Mouse (Mus musculus) megakaryocyte-erythroid progenitor cell, adult 5-6 weeks (primary cell): ENCODE data around the gene Recql5. TPM values are rescaled to one million over a fixed set of nuclear protein-coding genes. Genes with fewer than 3 reads are reported as not detected.
"Not testable (repeated sequence)": the region's sequence is repeated elsewhere in the genome, so short reads cannot be mapped to it uniquely, and the experiment has no call there.

ENCODE experiments used
- ATAC-seq: replicated peaks from 2 replicates; pipeline ENCODE4 v1.8.0; 2016; ENCODE audit warnings: mild to moderate bottlenecking, inconsistent platforms; ENCODE audit not compliant: severe bottlenecking, poor library complexity, low FRiP score, low TSS enrichment
- total RNA-seq, 2 experiments: library from RNA; stranded (forward) in 1 of 2; stranded (reverse) in 1 of 2; fragments of 200-1000, 215-1000 nt in 1 of 2; fragments of >200 nt in 1 of 2; fragmentation: Nextera tagmentation in 1 of 2; gene quantifications; 2 replicates each; pipeline ENCODE4 v1.2.3; 2014 to 2017

Recql5 gene
- total RNA-seq, 2 experiments from 2014 or later, result 17.0 to 19.7 TPM

DNA sequence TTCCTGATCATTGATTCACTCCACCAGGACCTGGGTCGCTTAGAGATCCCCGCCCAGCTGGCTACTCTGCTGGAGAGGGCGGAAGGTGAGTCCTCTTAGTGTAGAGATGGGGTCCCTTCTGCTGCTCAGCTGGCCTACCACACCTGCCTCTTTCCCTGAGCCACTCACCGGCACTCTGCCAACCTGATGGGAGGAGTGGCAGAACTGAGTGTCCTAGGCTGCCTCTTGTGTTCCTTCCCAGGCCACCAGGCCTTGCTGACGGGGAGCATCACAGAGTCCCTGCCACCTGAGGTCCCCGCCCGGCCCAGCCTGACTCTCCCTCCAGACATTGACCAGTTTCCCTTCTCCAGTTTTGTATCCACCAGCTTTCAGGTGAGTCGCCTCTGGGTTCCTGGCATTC is 55.2 kb downstream of the Recql5 start:
- ATAC-seq, result no peak

DNA sequence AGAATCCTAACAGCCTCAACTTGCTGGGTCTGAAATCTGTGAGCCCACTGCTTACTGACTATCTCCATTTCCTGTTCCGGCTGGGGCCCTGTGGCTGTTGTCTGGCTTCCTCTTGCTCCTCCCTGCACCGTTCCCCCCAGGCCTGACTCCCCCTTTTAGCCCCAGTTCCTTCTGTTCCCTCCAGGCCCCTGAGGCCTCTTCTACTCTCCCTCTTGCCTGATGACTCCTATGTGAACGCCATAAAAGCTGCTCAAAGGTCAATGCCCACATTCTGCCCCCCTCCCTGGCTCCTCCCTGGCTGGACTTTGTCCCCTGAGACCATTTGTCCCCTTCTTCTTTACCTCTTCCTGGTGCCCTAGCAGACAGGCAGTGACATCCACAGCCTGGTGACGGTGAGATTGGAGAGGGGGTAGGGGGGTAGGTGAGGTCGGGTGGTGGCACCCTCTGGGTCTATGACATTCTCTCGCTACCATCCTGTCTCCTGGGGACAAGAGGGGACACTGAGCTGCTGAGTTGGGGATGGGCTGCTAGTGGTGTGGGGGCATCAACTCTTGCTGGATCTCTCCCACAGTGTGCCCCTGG is 56.0 kb downstream of the Recql5 start:
- ATAC-seq, result no peak

DNA sequence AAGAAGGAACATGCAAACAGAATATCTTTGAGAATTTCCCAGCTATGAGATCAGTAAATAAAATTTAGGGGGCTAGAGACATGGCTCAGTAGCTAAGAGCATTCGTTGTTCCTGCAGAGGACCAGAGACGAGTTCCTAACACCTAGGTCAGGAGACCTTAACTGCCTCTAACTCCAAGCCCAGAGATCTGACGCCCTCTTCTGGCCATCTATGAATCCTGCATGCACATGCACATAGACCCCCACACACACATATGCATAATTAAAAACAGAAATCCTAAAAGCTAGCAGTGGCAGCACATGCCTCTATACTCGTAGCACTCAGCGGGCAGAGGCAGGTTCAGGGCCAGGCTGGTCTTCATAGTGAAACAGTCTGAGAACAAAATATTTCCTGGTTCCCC is 56.8 kb downstream of the Recql5 start:
- no peak for ATAC-seq

DNA sequence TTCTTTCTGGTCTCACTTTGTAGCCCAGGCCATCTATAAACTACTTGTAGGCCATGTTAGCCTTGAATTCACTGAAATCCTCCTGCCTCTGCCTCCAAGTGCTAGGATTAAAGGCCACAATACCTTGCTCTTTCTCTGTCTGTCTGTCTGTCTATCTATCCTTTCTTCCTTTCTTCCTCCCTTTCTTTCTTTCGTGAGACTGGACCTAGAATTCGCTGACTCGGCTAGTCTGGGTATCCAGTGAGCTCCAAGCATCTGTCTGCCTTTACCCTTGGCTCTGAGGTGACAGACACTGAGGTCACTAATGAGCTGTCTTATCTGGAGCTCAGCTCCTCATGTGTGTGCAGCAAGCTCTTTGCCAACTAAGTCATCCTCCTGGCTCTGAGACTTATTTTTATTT is 57.3 kb downstream of the Recql5 start:
- ATAC-seq, result no peak

DNA sequence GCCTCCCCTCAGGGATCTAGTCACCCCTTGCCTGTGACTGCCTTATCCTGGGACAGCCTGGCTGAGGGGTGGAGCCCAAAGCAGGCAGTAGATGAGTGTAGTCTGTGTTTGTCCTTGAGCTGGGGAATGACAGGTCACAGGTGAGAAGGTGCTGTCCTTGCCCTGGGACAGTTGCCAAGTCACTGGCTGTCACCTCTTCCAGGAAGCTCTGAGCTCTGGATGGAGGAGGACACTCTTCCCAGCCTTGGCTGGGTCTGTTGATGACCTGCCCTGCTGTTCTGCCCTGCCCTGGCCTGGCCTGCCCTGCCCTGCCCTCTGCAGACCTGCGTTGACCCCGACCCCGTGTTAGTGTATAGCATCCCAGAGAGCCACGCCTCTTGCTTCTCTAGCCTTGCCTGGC is 60.8 kb downstream of the Recql5 start:
- no peak for ATAC-seq

DNA sequence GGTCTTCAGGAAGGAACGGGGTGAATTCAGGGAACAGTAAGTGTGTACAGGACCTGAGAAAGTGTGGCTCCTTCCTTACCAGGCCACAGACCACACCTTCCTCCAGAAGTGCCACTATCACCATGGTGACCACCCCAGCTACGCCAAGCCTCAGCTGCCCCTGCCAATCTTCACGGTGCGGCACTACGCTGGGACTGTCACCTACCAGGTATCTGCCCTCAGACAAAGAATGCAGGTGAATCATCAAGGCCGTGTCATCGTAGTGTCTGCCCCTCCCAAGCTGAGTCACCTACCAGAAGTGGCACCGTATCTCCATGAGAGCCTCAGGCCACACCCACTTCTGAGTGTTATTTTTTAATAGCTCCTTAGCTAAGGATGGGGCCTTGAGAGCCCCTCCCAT is 63.9 kb downstream of the Recql5 start:
- peak; percentile 53 for ATAC-seq

DNA sequence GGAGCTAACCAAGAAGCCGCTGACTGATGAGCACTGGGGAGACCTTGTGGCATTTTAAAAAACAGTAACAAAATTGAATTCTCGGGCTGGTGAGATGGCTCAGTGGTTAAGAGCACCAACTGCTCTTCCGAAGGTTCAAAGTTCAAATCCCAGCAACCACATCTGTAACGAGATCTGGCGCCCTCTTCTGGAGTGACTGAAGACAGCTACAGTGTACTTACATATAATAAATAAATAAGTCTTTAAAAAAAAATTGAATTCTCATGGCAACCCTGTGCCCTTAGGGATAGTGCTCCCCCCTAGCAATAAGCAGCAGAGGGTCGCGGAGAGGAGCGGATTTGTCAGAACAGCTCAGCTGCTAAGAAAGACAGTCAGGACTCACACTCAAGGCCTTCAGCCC is 69.4 kb downstream of the Recql5 start:
- no peak for ATAC-seq

DNA sequence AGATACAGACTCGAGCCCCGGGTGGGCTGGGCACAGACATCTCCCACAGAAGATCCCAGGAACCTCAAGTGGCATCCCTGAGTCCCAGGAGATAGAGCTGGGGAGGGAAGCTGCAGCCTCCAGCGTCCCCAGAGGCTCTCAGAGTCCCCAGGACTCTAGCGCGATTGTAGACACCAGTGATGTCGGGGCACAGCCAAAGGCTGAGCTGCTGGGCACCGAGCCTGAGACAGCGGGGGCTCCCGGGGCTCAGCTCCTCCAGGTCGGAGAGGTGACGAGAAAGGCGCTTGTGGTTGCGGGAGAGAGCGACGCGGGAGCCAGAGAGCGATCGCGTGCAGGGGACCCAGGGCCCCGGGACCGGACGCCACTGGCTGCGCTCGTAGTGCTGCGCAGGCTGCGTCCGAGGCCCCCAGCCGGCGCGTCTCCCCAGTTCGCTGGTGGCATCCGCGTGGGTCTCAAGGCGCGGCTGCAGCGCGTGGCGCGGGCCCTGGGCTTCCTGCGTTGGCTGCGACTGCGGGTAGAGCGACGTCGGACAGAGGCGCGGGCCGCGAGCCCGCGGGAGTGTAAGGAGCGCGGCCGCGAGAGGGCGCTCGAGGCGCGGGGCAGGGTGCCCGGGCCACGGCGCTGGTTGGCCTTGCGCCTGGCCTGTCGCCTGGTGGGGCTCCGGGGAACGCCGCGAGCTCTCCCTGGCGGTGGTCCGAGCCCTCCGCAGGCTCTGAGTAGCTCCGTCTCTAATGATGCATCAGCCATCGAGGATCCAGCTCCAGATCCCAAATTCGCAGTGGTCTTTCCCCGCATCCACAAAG is 73.9 kb downstream of the Recql5 start:
- ATAC-seq, result peak; percentile 83

DNA sequence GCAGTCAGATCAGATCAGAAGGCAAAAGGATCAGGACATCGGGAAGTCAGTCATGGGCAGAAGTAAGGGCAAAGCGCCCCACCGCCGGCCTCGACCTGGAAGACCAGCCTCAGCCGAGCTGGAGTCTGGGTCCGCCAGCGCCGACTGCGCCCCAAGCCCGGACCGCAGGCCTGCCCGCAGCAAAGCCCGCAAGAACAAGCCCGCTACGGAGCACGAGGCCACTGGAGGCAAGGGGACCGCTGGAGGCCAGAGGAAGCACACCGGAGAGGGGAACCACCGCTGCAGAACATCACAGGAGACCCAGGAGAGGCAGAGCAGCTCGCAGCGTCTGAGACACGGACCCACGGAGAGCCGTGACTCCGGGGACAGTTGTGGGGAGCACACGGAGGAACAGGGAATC is 74.9 kb downstream of the Recql5 start, which contains the start of gene Myo15b:
TSS of gene Myo15b (plus strand) at position 53 of the 400 bp plus-strand sequence.
- no peak for ATAC-seq

DNA sequence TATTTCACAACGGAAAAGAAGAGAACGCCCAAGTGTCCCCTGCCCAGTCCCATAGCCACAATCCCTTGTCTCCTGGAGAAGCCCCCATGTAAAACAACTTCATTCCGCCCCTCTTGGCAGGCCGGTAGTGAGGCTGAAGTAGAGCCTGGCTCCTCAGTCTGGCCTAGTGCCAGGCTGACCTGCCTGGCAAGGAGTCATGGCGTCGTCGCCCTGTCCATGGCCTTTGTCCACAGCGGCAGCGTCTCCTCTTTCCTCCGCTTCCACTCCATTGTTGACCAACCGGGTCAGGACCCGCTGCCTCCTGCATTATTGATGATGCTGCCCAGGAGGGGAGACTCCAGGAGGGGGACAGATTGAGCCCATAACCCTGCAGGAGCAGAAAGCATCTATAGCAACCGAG is 75.3 kb downstream of the Recql5 start:
- no peak for ATAC-seq

DNA sequence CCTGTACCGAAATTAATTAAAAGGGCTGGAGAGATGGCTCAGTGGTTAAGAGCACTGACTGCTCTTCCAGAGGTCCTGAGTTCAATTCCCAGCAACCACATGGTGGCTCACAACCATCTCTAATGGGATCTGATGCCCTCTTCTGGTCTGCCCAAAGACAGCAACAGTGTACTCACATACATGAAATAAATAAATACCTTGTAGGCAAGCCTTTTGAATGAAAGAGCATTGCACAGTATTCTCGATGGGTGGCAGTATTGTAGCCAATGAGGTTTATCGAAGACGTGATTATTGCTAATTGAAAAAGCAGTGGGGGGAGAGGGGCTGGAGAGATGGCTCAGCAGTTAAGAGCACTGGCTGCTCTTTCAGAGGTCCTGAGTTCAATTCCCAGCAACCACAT is 76.1 kb downstream of the Recql5 start:
- ATAC-seq, result not testable (repeated sequence)

DNA sequence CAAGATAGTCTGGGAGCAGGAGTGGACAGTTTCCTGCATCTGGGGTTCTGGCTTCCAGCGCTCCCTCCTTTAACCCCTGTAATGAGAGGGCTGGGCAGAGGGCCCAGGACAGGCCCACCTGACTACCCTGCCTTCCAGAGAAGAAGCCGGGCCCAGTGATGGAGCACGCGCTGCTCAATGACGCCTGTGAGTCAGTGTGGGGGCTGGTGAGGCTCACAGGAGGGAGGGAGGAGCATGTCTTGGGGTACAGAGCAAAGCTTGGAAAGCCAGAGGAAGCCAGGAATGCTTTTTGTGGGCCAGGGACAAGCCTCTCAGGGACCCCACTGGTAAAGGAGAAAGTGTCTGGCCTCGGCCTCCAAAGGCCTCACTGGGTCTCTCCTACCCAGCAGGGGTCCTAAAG is 78.6 kb downstream of the Recql5 start:
- no peak for ATAC-seq

DNA sequence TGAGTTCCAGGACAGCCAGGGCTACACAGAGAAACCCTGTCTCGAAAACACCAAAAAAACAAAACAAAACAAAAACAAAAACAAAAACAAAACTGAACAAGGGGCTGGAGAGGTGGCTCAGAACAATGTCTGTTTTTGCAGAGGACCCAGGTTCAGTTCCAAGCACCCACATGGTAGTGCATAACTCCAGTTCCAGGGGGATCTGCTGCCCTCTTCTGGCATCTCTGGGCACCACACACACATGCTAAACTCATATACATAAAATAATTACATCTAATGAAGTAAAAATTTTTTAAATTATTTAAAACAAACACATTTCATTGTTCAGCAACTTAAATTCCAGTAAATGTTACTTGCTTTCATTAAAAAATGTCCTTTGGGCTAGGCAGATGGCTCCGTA is 87.5 kb downstream of the Recql5 start:
- ATAC-seq, result no peak

DNA sequence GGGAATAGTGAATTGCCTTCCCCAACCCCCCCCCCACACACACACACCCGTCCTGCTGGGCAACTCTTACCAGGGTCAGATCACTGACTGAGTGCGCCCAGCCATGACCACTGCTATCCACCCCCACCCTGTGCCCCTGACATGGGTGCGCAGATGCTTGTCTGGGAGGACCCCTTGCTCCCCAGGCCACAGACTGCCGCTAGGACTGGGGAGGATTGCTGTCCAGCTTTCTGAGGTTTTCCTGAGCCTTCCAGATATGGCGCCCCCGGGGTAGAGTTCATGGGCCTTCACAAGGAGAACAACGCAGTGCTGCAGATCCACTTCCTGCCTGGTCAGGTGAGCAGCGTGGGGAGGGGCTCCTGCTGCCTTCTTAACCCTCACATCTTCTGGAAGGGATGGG is 89.0 kb downstream of the Recql5 start:
- no peak for ATAC-seq

DNA sequence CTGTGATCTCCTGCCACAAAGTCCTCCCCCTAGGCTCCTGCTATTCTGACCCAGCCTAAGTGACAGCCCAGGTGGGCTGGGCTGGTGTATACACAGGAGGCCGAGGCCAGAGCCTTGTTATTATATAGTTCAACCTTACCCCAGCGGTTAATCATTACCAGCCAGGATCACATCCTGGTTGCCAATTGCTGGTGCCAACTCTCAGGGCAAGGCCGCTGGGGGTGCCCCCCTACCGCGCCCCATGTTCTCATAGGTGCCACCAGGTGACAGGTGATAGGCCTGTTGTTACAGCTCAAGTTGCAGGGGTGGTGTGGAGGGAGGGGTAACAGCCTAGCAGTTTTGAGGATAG is 89.4 kb downstream of the Recql5 start:
- ATAC-seq, result no peak

DNA sequence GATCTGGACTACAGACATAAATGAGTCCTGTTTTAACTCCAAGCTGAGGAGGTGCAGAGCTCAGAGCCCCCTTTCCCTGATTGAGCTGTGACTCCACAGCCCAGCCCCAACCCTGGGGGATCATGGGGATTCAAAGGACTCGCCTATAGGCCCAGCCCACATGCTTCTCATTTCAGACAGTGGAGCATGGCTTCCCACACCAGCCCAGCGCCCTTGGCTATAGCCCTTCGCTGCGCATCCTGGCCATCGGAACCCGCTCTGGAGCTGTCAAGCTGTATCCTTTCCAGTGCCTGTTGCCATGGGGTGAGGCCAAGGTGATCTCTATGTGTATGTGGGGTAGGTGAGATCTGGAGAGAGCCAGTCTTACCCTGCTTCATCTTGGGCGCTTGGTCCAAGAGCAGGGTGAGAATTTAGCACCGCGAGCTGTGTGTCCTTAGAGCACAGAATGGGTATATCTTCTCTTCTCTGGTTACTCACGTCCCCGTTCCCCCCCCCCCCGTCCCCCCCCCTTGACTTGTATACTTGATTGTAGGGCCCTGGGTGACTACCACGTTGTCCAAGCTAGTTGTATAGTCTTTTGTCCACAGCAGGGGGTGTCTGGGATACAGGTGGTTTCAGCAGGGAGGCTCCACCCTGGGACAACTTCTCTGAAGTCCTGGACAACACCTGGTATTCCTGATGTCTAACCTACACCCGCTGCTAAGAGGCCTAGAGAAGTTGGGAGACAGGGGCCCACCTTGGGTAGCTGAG is 90.0 kb downstream of the Recql5 start:
- no peak for ATAC-seq

Other genes starting within 250 kb of the Recql5 start
- 70.1 and 74.4 TPM in 2 replicates for gene Grb2, start 224.9 kb downstream of the Recql5 start, total RNA-seq (2014; fragmentation: Nextera tagmentation)
- 40.7 and 73.1 TPM in 2 replicates for gene Grb2, start 224.9 kb downstream of the Recql5 start, total RNA-seq (2017)
- gene Tmem94, start 168.0 kb downstream of the Recql5 start, total RNA-seq (2014; fragmentation: Nextera tagmentation), result 29.0 and 44.6 TPM in 2 replicates
- 15.1 and 31.5 TPM in 2 replicates for gene Tmem94, start 168.0 kb downstream of the Recql5 start, total RNA-seq (2017)
- gene Caskin2, start 119.8 kb downstream of the Recql5 start, total RNA-seq (2014; fragmentation: Nextera tagmentation), result 9.5 and 9.8 TPM in 2 replicates
- gene Caskin2, start 119.8 kb downstream of the Recql5 start, total RNA-seq (2017), result 1.4 and 3.7 TPM in 2 replicates
- gene Tsen54, start 118.8 kb downstream of the Recql5 start, total RNA-seq (2014; fragmentation: Nextera tagmentation), result 20.4 and 32.6 TPM in 2 replicates
- 16.8 and 17.1 TPM in 2 replicates for gene Tsen54, start 118.8 kb downstream of the Recql5 start, total RNA-seq (2017)
- gene Llgl2, start 109.4 kb downstream of the Recql5 start, total RNA-seq (2014; fragmentation: Nextera tagmentation), result 8.9 and 12.7 TPM in 2 replicates
- gene Llgl2, start 109.4 kb downstream of the Recql5 start, total RNA-seq (2017), result 4.0 and 8.0 TPM in 2 replicates
- 0.11 TPM in 1 of 2 replicates, not detected in the other for gene Myo15b, start 75.1 kb downstream of the Recql5 start, total RNA-seq (2014; fragmentation: Nextera tagmentation)
- 0.69 TPM in 1 of 2 replicates, not detected in the other for gene Myo15b, start 75.1 kb downstream of the Recql5 start, total RNA-seq (2017)
- 40.3 and 83.8 TPM in 2 replicates for gene Smim5, start 33.5 kb downstream of the Recql5 start, total RNA-seq (2014; fragmentation: Nextera tagmentation)
- gene Smim5, start 33.5 kb downstream of the Recql5 start, total RNA-seq (2017), result 24.6 and 29.4 TPM in 2 replicates
- 2.0 and 5.2 TPM in 2 replicates for gene Smim6, start 21.5 kb downstream of the Recql5 start, total RNA-seq (2014; fragmentation: Nextera tagmentation)
- not detected in 2 replicates for gene Smim6, start 21.5 kb downstream of the Recql5 start, total RNA-seq (2017)
- gene Sap30bp, start 195 bp downstream of the Recql5 start, total RNA-seq (2014; fragmentation: Nextera tagmentation), result 20.8 and 33.2 TPM in 2 replicates
- gene Sap30bp, start 195 bp downstream of the Recql5 start, total RNA-seq (2017), result 251 and 314 TPM in 2 replicates
- 0.07 and 0.37 TPM in 2 replicates for gene Itgb4, start 41.2 kb upstream of the Recql5 start, total RNA-seq (2014; fragmentation: Nextera tagmentation)
- gene Itgb4, start 41.2 kb upstream of the Recql5 start, total RNA-seq (2017), result 0.65 TPM in 1 of 2 replicates, not detected in the other
- 31.7 and 35.1 TPM in 2 replicates for gene Galk1, start 79.2 kb upstream of the Recql5 start, total RNA-seq (2014; fragmentation: Nextera tagmentation)
- gene Galk1, start 79.2 kb upstream of the Recql5 start, total RNA-seq (2017), result 29.7 and 39.5 TPM in 2 replicates
- 594 and 607 TPM in 2 replicates for gene H3f3b, start 94.5 kb upstream of the Recql5 start, total RNA-seq (2014; fragmentation: Nextera tagmentation)
- 709 and 905 TPM in 2 replicates for gene H3f3b, start 94.5 kb upstream of the Recql5 start, total RNA-seq (2017)
- 27.0 and 53.0 TPM in 2 replicates for gene Unk, start 96.8 kb upstream of the Recql5 start, total RNA-seq (2014; fragmentation: Nextera tagmentation)
- gene Unk, start 96.8 kb upstream of the Recql5 start, total RNA-seq (2017), result 11.0 and 12.0 TPM in 2 replicates
- 47.1 and 58.7 TPM in 2 replicates for gene Unc13d, start 144.5 kb upstream of the Recql5 start, total RNA-seq (2014; fragmentation: Nextera tagmentation)
- gene Unc13d, start 144.5 kb upstream of the Recql5 start, total RNA-seq (2017), result 24.8 and 36.3 TPM in 2 replicates
- gene Wbp2, start 153.5 kb upstream of the Recql5 start, total RNA-seq (2014; fragmentation: Nextera tagmentation), result 57.6 and 94.8 TPM in 2 replicates
- gene Wbp2, start 153.5 kb upstream of the Recql5 start, total RNA-seq (2017), result 21.2 and 23.9 TPM in 2 replicates
- gene Trim47, start 193.7 kb upstream of the Recql5 start, total RNA-seq (2014; fragmentation: Nextera tagmentation), result 8.7 and 12.2 TPM in 2 replicates
- gene Trim47, start 193.7 kb upstream of the Recql5 start, total RNA-seq (2017), result 2.3 and 6.5 TPM in 2 replicates
- 17.4 and 20.5 TPM in 2 replicates for gene Trim65, start 197.7 kb upstream of the Recql5 start, total RNA-seq (2014; fragmentation: Nextera tagmentation)
- gene Trim65, start 197.7 kb upstream of the Recql5 start, total RNA-seq (2017), result 8.2 and 8.3 TPM in 2 replicates
- 79.8 and 89.1 TPM in 2 replicates for gene Mrpl38, start 205.4 kb upstream of the Recql5 start, total RNA-seq (2014; fragmentation: Nextera tagmentation)
- 39.6 and 49.6 TPM in 2 replicates for gene Mrpl38, start 205.4 kb upstream of the Recql5 start, total RNA-seq (2017)
- 27.2 and 30.0 TPM in 2 replicates for gene Fbf1, start 234.7 kb upstream of the Recql5 start, total RNA-seq (2014; fragmentation: Nextera tagmentation)
- 21.6 and 32.0 TPM in 2 replicates for gene Fbf1, start 234.7 kb upstream of the Recql5 start, total RNA-seq (2017)